Mouse (Mus musculus): ENCODE measurements around the gene Uroc1. TPM values are rescaled to one million over a fixed set of nuclear protein-coding genes. Genes with fewer than 3 reads are reported as not detected.

Gene Uroc1
- polyA plus RNA-seq, 1 experiment from 2014 or later: 0.04 TPM

GRCm38 (mm10) chr6:90397291-90397690 is 64.2 kb downstream of the Uroc1 start:
- H3K36me3 ChIP-seq: peaks cover 39% of the 10 kb centered on the region
- no peak overlapping the region for H3K4me3 ChIP-seq
- H3K4me1 ChIP-seq: no peaks in the 10 kb centered on the region
- H3K27ac ChIP-seq: no peak overlapping the region
- no peaks in the 10 kb centered on the region for H3K27me3 ChIP-seq
- no peak overlapping the region for H3K4me2 ChIP-seq (replicated peaks)
- H3K9me3 ChIP-seq: no peaks in the 10 kb centered on the region
- no peak for ATAC-seq (ENCODE audit: low FRiP score, low read depth)
- 91% methylated on average over 3 of the region's 3 CpGs for WGBS
- no peak overlapping the region for H3K9ac ChIP-seq

- no peaks in the 10 kb centered on the region for H3K27me3 ChIP-seq
- H3K4me2 ChIP-seq (replicated peaks): no peak overlapping the region
- H3K36me3 ChIP-seq: peaks cover 5% of the 10 kb centered on the region
- H3K9me3 ChIP-seq: no peaks in the 10 kb centered on the region
- no peak for ATAC-seq (ENCODE audit: low FRiP score, low read depth)
- no peak overlapping the region for H3K4me3 ChIP-seq
- no peak overlapping the region for H3K27ac ChIP-seq
- no peak overlapping the region for H3K9ac ChIP-seq
- no peaks in the 10 kb centered on the region for H3K4me1 ChIP-seq
Measured at GRCm38 (mm10) chr6:90408632-90409031, 75.5 kb downstream of the Uroc1 start.

- H3K4me1 ChIP-seq: no peaks in the 10 kb centered on the region
- H3K36me3 ChIP-seq: no peaks in the 10 kb centered on the region
- H3K4me2 ChIP-seq (replicated peaks): no peak overlapping the region
- 72% methylated on average over 1 of the region's 1 CpGs for WGBS
- no peak overlapping the region for H3K4me3 ChIP-seq
- H3K27me3 ChIP-seq: no peaks in the 10 kb centered on the region
- H3K27ac ChIP-seq: no peak overlapping the region
- ATAC-seq (ENCODE audit: low FRiP score, low read depth): no peak
- H3K9ac ChIP-seq: no peak overlapping the region
- no peaks in the 10 kb centered on the region for H3K9me3 ChIP-seq
Measured at GRCm38 (mm10) chr6:90410972-90411371, 77.9 kb downstream of the Uroc1 start.

DNA sequence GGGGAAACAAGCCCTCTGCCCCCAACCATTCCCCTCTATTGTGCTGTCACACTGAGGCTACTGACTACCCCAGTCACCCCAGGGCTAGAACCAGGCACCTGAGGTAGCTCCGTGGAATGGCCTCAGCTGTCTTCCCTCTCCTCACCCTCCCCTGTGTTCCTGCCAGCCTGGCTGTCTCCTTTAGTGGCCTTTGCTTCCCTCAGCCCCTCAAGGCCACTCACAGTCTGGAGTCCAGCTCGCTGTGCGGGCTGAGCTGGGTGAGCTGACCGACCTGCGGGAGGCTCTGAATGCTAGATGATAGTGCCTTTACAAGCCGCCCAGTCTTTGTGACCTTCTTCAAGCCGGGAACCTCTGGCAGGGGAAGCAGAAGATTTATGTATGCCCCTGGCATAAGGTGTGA is 78.8 kb downstream of the Uroc1 start:
- 69% methylated on average over 7 of the region's 7 CpGs for WGBS
- no peak overlapping the region for H3K4me3 ChIP-seq
- no peak overlapping the region for H3K27ac ChIP-seq
- H3K27me3 ChIP-seq: no peaks in the 10 kb centered on the region
- ATAC-seq (ENCODE audit: low FRiP score, low read depth): no peak
- no peak overlapping the region for H3K4me2 ChIP-seq (replicated peaks)
- no peaks in the 10 kb centered on the region for H3K4me1 ChIP-seq
- H3K9ac ChIP-seq: no peak overlapping the region
- H3K36me3 ChIP-seq: no peaks in the 10 kb centered on the region
- no peaks in the 10 kb centered on the region for H3K9me3 ChIP-seq

Other genes with a start within 250 kb of the Uroc1 start
- gene Vmn1r50, start 231.9 kb upstream of the Uroc1 start, polyA plus RNA-seq (2015; fragmentation: Nextera tagmentation; extraction: Ambion mirVana): not detected in 2 replicates
- not detected in 2 replicates for gene Vmn1r51, start 210.7 kb upstream of the Uroc1 start, polyA plus RNA-seq (2015; fragmentation: Nextera tagmentation; extraction: Ambion mirVana)
- not detected in 2 replicates for gene Vmn1r52, start 158.5 kb upstream of the Uroc1 start, polyA plus RNA-seq (2015; fragmentation: Nextera tagmentation; extraction: Ambion mirVana)
- gene V1ra8, start 130.5 kb upstream of the Uroc1 start, polyA plus RNA-seq (2015; fragmentation: Nextera tagmentation; extraction: Ambion mirVana): not detected in 2 replicates
- gene Vmn1r53, start 108.8 kb upstream of the Uroc1 start, polyA plus RNA-seq (2015; fragmentation: Nextera tagmentation; extraction: Ambion mirVana): not detected in 2 replicates
- gene Vmn1r54, start 87.0 kb upstream of the Uroc1 start, polyA plus RNA-seq (2015; fragmentation: Nextera tagmentation; extraction: Ambion mirVana): not detected in 2 replicates
- not detected in 2 replicates for gene BC048671, start 32.1 kb upstream of the Uroc1 start, polyA plus RNA-seq (2015; fragmentation: Nextera tagmentation; extraction: Ambion mirVana)
- 0.15 and 0.33 TPM in 2 replicates for gene Chst13, start 8.1 kb upstream of the Uroc1 start, polyA plus RNA-seq (2015; fragmentation: Nextera tagmentation; extraction: Ambion mirVana)
- gene Zxdc, start 36.2 kb downstream of the Uroc1 start, polyA plus RNA-seq (2015; fragmentation: Nextera tagmentation; extraction: Ambion mirVana): 6.5 and 6.9 TPM in 2 replicates
- gene Cfap100, start 95.5 kb downstream of the Uroc1 start, polyA plus RNA-seq (2015; fragmentation: Nextera tagmentation; extraction: Ambion mirVana): 0.37 and 0.59 TPM in 2 replicates
- gene Klf15, start 129.3 kb downstream of the Uroc1 start, polyA plus RNA-seq (2015; fragmentation: Nextera tagmentation; extraction: Ambion mirVana): 5.0 and 5.1 TPM in 2 replicates
- gene Aldh1l1, start 153.1 kb downstream of the Uroc1 start, polyA plus RNA-seq (2015; fragmentation: Nextera tagmentation; extraction: Ambion mirVana): 2.0 and 2.4 TPM in 2 replicates